Mouse (Mus musculus) thymus, adult 2 months (tissue): ENCODE data around the gene Lmntd2.

ENCODE experiments used
- CTCF ChIP-seq: fragments of 200-500 bp; IDR thresholded peaks from 2 replicates; pipeline ENCODE4 v1.5.1; 2012; ENCODE audit warnings: mild to moderate bottlenecking, control low read depth, low read length, moderate library complexity, borderline replicate concordance; ENCODE audit not compliant: control insufficient read depth, poor library complexity, insufficient read depth; ENCODE audit errors: extremely low read depth
- POLR2A ChIP-seq: fragments of 200-500 bp; IDR thresholded peaks from 2 replicates; pipeline ENCODE4 v1.6.1; 2012; ENCODE audit warnings: mild to moderate bottlenecking, low read length, control low read depth, moderate library complexity; ENCODE audit not compliant: control insufficient read depth, poor library complexity, insufficient read depth; ENCODE audit errors: extremely low read depth

- TF ChIP-seq CTCF (peak; percentile 54; the same call in 1 of the 2 replicates), POLR2A (no peak)
These were observed 7.6 kb upstream of the Lmntd2 start for GRCm38 (mm10) chr7:141221249-141222125.
